Mouse (Mus musculus) embryonic facial prominence, embryonic 14.5 days (tissue): ENCODE measurements around the gene Sgip1. TPM values are rescaled to one million over a fixed set of nuclear protein-coding genes. Genes with fewer than 3 reads are reported as not detected.

Experiments
- ATAC-seq: fragments of 200-750 bp; cut with Nextera tagmentation; 2 replicates; pipeline ENCODE4 v1.8.0; 2017; ENCODE audit warnings: low read depth, moderate number of reproducible peaks, moderate TSS enrichment
- DNase-seq: peaks from one replicate; pipeline ENCODE4 v3.0.0-alpha.2; 2015; ENCODE audit warnings: low spot score
- H3K27ac ChIP-seq: fragments of 300-500 bp; sonication (generic); replicated peaks from 2 replicates; pipeline ENCODE4 v1.5.1; 2014; ENCODE audit warnings: low read depth, mild to moderate bottlenecking, low read length, moderate library complexity
- H3K27me3 ChIP-seq: fragments of 300-500 bp; sonication (generic); replicated peaks from 2 replicates; pipeline ENCODE4 v1.6.1; 2014; ENCODE audit warnings: low read length; ENCODE audit not compliant: control insufficient read depth, insufficient read depth
- H3K36me3 ChIP-seq: fragments of 300-500 bp; sonication (generic); 2 replicates; pipeline ENCODE4 v1.6.1; 2014; ENCODE audit warnings: low read length, mixed read lengths; ENCODE audit not compliant: control insufficient read depth, insufficient read depth
- H3K4me1 ChIP-seq: fragments of 300-500 bp; sonication (generic); 2 replicates; pipeline ENCODE4 v1.6.1; 2014; ENCODE audit warnings: antibody characterized with exemption, low read length; ENCODE audit not compliant: control insufficient read depth, insufficient read depth
- H3K4me2 ChIP-seq: fragments of 300-500 bp; sonication (generic); 2 replicates; pipeline ENCODE4 v1.6.1; 2014; ENCODE audit warnings: low read depth, mild to moderate bottlenecking, low read length, moderate library complexity, mixed read lengths
- H3K4me3 ChIP-seq: fragments of 300-500 bp; sonication (generic); 2 replicates; pipeline ENCODE4 v1.5.1; 2014; ENCODE audit warnings: low read depth, mild to moderate bottlenecking, low read length
- H3K9ac ChIP-seq: fragments of 300-500 bp; sonication (generic); 2 replicates; pipeline ENCODE4 v1.6.1; 2014; ENCODE audit warnings: low read depth, mild to moderate bottlenecking, low read length, moderate library complexity, mixed read lengths
- H3K9me3 ChIP-seq: fragments of 300-500 bp; sonication (generic); 2 replicates; pipeline ENCODE4 v1.6.1; 2016; ENCODE audit warnings: low read length; ENCODE audit not compliant: control insufficient read depth
- WGBS: fragments of 180-500 bp; shearing (Covaris S2); extraction: QIAGEN DNeasy Blood & Tissue Kit; methylation state at CpG from one replicate; pipeline ENCODE4 v1.1.7; 2014; 5-methylcytosine and 5-hydroxymethylcytosine counted together
- polyA plus RNA-seq: library from polyadenylated mRNA; unstranded; fragments of >200 nt; fragmentation: Nextera tagmentation; extraction: Ambion mirVana; gene quantifications from 2 replicates; pipeline ENCODE4 v1.2.1, GENCODE M21; 2014

Sgip1 gene
- polyA plus RNA-seq, 1 experiment from 2014 or later, result 4.0 TPM

GRCm38 (mm10) chr4:102771598-102772357, 30.7 kb downstream of the Sgip1 start:
- Histone ChIP-seq H3K4me2 (no peak overlapping the region), H3K4me3 (no peak overlapping the region), H3K9ac (no peak overlapping the region), H3K9me3 (no peaks in the 10 kb centered on the region), H3K27ac (no peak overlapping the region), H3K27me3 (no peaks in the 10 kb centered on the region), H3K4me1 (no peaks in the 10 kb centered on the region), H3K36me3 (no peaks in the 10 kb centered on the region)
- ATAC-seq, result no peak
- 68% methylated on average over 5 of the region's 5 CpGs for WGBS
- no peak for DNase-seq

GRCm38 (mm10) chr4:102773225-102773624, 32.1 kb downstream of the Sgip1 start:
- no peak overlapping the region for H3K4me3 ChIP-seq
- no peaks in the 10 kb centered on the region for H3K9me3 ChIP-seq
- H3K27ac ChIP-seq, result no peak overlapping the region
- no peak for ATAC-seq
- DNase-seq, result no peak
- H3K4me1 ChIP-seq, result no peaks in the 10 kb centered on the region
- WGBS, result 89% methylated on average over 3 of the region's 3 CpGs
- H3K36me3 ChIP-seq, result no peaks in the 10 kb centered on the region
- no peak overlapping the region for H3K4me2 ChIP-seq
- H3K9ac ChIP-seq, result no peak overlapping the region
- H3K27me3 ChIP-seq, result no peaks in the 10 kb centered on the region

- Histone ChIP-seq H3K4me3 (no peak overlapping the region), H3K27ac (no peak overlapping the region), H3K9ac (no peak overlapping the region), H3K4me1 (no peaks in the 10 kb centered on the region), H3K9me3 (no peaks in the 10 kb centered on the region), H3K27me3 (no peaks in the 10 kb centered on the region), H3K36me3 (no peaks in the 10 kb centered on the region), H3K4me2 (no peak overlapping the region)
- ATAC-seq (no peak), DNase-seq (no peak)
- WGBS, result 83% methylated on average over 1 of the region's 1 CpGs
These were observed 32.7 kb downstream of the Sgip1 start for GRCm38 (mm10) chr4:102773841-102774240.

GRCm38 (mm10) chr4:102774549-102774948, 33.5 kb downstream of the Sgip1 start:
- no peak overlapping the region for H3K4me2 ChIP-seq
- H3K4me3 ChIP-seq, result no peak overlapping the region
- H3K4me1 ChIP-seq, result no peaks in the 10 kb centered on the region
- no peaks in the 10 kb centered on the region for H3K9me3 ChIP-seq
- ATAC-seq (no peak), DNase-seq (no peak)
- no peaks in the 10 kb centered on the region for H3K36me3 ChIP-seq
- H3K9ac ChIP-seq, result no peak overlapping the region
- no peaks in the 10 kb centered on the region for H3K27me3 ChIP-seq
- H3K27ac ChIP-seq, result no peak overlapping the region
- WGBS, result 50% methylated on average over 1 of the region's 1 CpGs

- no peak overlapping the region for H3K4me3 ChIP-seq
- H3K9me3 ChIP-seq, result no peaks in the 10 kb centered on the region
- H3K27ac ChIP-seq, result no peak overlapping the region
- ATAC-seq (no peak), DNase-seq (no peak)
- H3K9ac ChIP-seq, result no peak overlapping the region
- H3K4me1 ChIP-seq, result no peaks in the 10 kb centered on the region
- 51% methylated on average over 2 of the region's 2 CpGs for WGBS
- no peaks in the 10 kb centered on the region for H3K27me3 ChIP-seq
- no peaks in the 10 kb centered on the region for H3K36me3 ChIP-seq
- no peak overlapping the region for H3K4me2 ChIP-seq
These were observed 34.6 kb downstream of the Sgip1 start for GRCm38 (mm10) chr4:102775596-102776270.

GRCm38 (mm10) chr4:102779902-102780301, 38.8 kb downstream of the Sgip1 start:
- Histone ChIP-seq H3K9ac (no peak overlapping the region), H3K27me3 (no peaks in the 10 kb centered on the region), H3K4me1 (no peaks in the 10 kb centered on the region), H3K9me3 (no peaks in the 10 kb centered on the region), H3K4me2 (no peak overlapping the region), H3K36me3 (no peaks in the 10 kb centered on the region), H3K4me3 (no peak overlapping the region), H3K27ac (no peak overlapping the region)
- DNase-seq, result no peak
- no peak for ATAC-seq
- WGBS, result 84% methylated on average over 6 of the region's 6 CpGs

- WGBS, result 52% methylated on average over 7 of the region's 7 CpGs
- Histone ChIP-seq H3K4me1 (no peaks in the 10 kb centered on the region), H3K27ac (no peak overlapping the region), H3K27me3 (no peaks in the 10 kb centered on the region), H3K9me3 (no peaks in the 10 kb centered on the region), H3K4me2 (no peak overlapping the region), H3K9ac (no peak overlapping the region), H3K4me3 (no peak overlapping the region), H3K36me3 (no peaks in the 10 kb centered on the region)
- DNase-seq (no peak), ATAC-seq (no peak)
These were observed 42.1 kb downstream of the Sgip1 start for GRCm38 (mm10) chr4:102783063-102783748.

- Histone ChIP-seq H3K4me3 (no peak overlapping the region), H3K4me2 (no peak overlapping the region), H3K9me3 (no peaks in the 10 kb centered on the region), H3K27me3 (no peaks in the 10 kb centered on the region), H3K27ac (no peak overlapping the region), H3K4me1 (no peaks in the 10 kb centered on the region), H3K9ac (no peak overlapping the region), H3K36me3 (no peaks in the 10 kb centered on the region)
- WGBS, result 74% methylated on average over 4 of the region's 4 CpGs
- ATAC-seq, result no peak
- DNase-seq, result no peak
These were observed 44.1 kb downstream of the Sgip1 start for GRCm38 (mm10) chr4:102785158-102785557.
